Mouse (Mus musculus): ENCODE measurements around the gene Gm15217. TPM values are rescaled to one million over a fixed set of nuclear protein-coding genes. Genes with fewer than 3 reads are reported as not detected.
A peak's percentile ranks its signal among the peaks of the same experiment; 100 is the strongest.

Gm15217 gene
- not detected in 2 replicates for polyA plus RNA-seq (2016; fragmentation: Nextera tagmentation; extraction: Ambion mirVana)

GRCm38 (mm10) chr14:46379285-46379684 is at the start of gene Gm15217:
Gene Gm15217 (plus strand): TSS chr14:46379414.
- peak within 1 kb of the TSS; percentile 60; the same call in 1 of the 2 replicates for H3K27ac ChIP-seq (replicated peaks)
- peak within 1 kb of the TSS; percentile 52 for H3K4me3 ChIP-seq
- H3K9me3 ChIP-seq (replicated peaks) = no peaks in the 10 kb centered on the region
- H3K36me3 ChIP-seq = peaks cover 3% of the 10 kb centered on the region; the same call in 1 of the 2 replicates
- no peak for DNase-seq (ENCODE audit: low spot score)
- peaks cover 18% of the 10 kb centered on the region for H3K4me1 ChIP-seq
- WGBS = 84% methylated on average over 12 of the region's 12 CpGs
- H3K27me3 ChIP-seq (ENCODE audit: low read depth, poor library complexity, severe bottlenecking) = peaks cover 70% of the 10 kb centered on the region

GRCm38 (mm10) chr14:46333421-46334237 is 45.6 kb upstream of the Gm15217 start:
- Histone ChIP-seq H3K9me3 (replicated peaks) (no peaks in the 10 kb centered on the region), H3K4me1 (no peaks in the 10 kb centered on the region), H3K36me3 (no peaks in the 10 kb centered on the region), H3K27ac (replicated peaks) (no peak overlapping the region), H3K4me3 (no peak overlapping the region), H3K27me3 (ENCODE audit: low read depth, poor library complexity, severe bottlenecking) (no peaks in the 10 kb centered on the region)
- WGBS = 88% methylated on average over 8 of the region's 8 CpGs
- no peak for DNase-seq (ENCODE audit: low spot score)

GRCm38 (mm10) chr14:46338801-46339200 is 40.4 kb upstream of the Gm15217 start:
- whole genome bisulfite sequencing = 71% methylated on average over 11 of the region's 11 CpGs
- H3K27ac ChIP-seq (replicated peaks) = no peak overlapping the region
- H3K4me3 ChIP-seq = no peak overlapping the region
- DNase-seq (ENCODE audit: low spot score) = no peak
- no peaks in the 10 kb centered on the region for H3K4me1 ChIP-seq
- H3K36me3 ChIP-seq = no peaks in the 10 kb centered on the region
- H3K9me3 ChIP-seq (replicated peaks) = no peaks in the 10 kb centered on the region
- no peaks in the 10 kb centered on the region for H3K27me3 ChIP-seq (ENCODE audit: low read depth, poor library complexity, severe bottlenecking)

- no peaks in the 10 kb centered on the region for H3K36me3 ChIP-seq
- DNase-seq (ENCODE audit: low spot score) = no peak
- H3K27me3 ChIP-seq (ENCODE audit: low read depth, poor library complexity, severe bottlenecking) = no peaks in the 10 kb centered on the region
- no peaks in the 10 kb centered on the region for H3K4me1 ChIP-seq
- no peak overlapping the region for H3K27ac ChIP-seq (replicated peaks)
- no peak overlapping the region for H3K4me3 ChIP-seq
- peaks cover 9% of the 10 kb centered on the region; the same call in 1 of the 2 replicates for H3K9me3 ChIP-seq (replicated peaks)
These were observed 34.5 kb upstream of the Gm15217 start for GRCm38 (mm10) chr14:46344750-46345149.

- no peak for DNase-seq (ENCODE audit: low spot score)
- 87% methylated on average over 7 of the region's 7 CpGs for WGBS
- no peaks in the 10 kb centered on the region for H3K4me1 ChIP-seq
- H3K36me3 ChIP-seq = no peaks in the 10 kb centered on the region
- H3K27ac ChIP-seq (replicated peaks) = no peak overlapping the region
- no peaks in the 10 kb centered on the region for H3K9me3 ChIP-seq (replicated peaks)
- H3K27me3 ChIP-seq (ENCODE audit: low read depth, poor library complexity, severe bottlenecking) = no peaks in the 10 kb centered on the region
- no peak overlapping the region for H3K4me3 ChIP-seq
These were observed 21.9 kb upstream of the Gm15217 start for GRCm38 (mm10) chr14:46357286-46357685.

GRCm38 (mm10) chr14:46357696-46358095 is 21.5 kb upstream of the Gm15217 start:
- no peak overlapping the region for H3K4me3 ChIP-seq
- no peak for DNase-seq (ENCODE audit: low spot score)
- no peak overlapping the region for H3K27ac ChIP-seq (replicated peaks)
- H3K27me3 ChIP-seq (ENCODE audit: low read depth, poor library complexity, severe bottlenecking) = no peaks in the 10 kb centered on the region
- WGBS = 87% methylated on average over 8 of the region's 8 CpGs
- no peaks in the 10 kb centered on the region for H3K36me3 ChIP-seq
- H3K4me1 ChIP-seq = no peaks in the 10 kb centered on the region
- no peaks in the 10 kb centered on the region for H3K9me3 ChIP-seq (replicated peaks)

GRCm38 (mm10) chr14:46363209-46363608 is 16.0 kb upstream of the Gm15217 start:
- no peaks in the 10 kb centered on the region for H3K27me3 ChIP-seq (ENCODE audit: low read depth, poor library complexity, severe bottlenecking)
- H3K4me1 ChIP-seq = no peaks in the 10 kb centered on the region
- no peak overlapping the region for H3K27ac ChIP-seq (replicated peaks)
- H3K36me3 ChIP-seq = no peaks in the 10 kb centered on the region
- DNase-seq (ENCODE audit: low spot score) = no peak
- 37% methylated on average over 10 of the region's 10 CpGs for WGBS
- H3K9me3 ChIP-seq (replicated peaks) = no peaks in the 10 kb centered on the region
- no peak overlapping the region for H3K4me3 ChIP-seq

- H3K27me3 ChIP-seq (ENCODE audit: low read depth, poor library complexity, severe bottlenecking) = peaks cover 8% of the 10 kb centered on the region
These were observed 6.8 kb upstream of the Gm15217 start for GRCm38 (mm10) chr14:46372452-46372851.

GRCm38 (mm10) chr14:46375796-46376195 is 3.4 kb upstream of the Gm15217 start:
- Histone ChIP-seq H3K27ac (replicated peaks) (no peak overlapping the region), H3K36me3 (no peaks in the 10 kb centered on the region), H3K4me3 (no peak overlapping the region), H3K4me1 (peaks cover 16% of the 10 kb centered on the region), H3K27me3 (ENCODE audit: low read depth, poor library complexity, severe bottlenecking) (peaks cover 36% of the 10 kb centered on the region), H3K9me3 (replicated peaks) (no peaks in the 10 kb centered on the region)
- WGBS = 82% methylated on average over 5 of the region's 5 CpGs
- no peak for DNase-seq (ENCODE audit: low spot score)

More at GRCm38 (mm10) chr14:46372452-46372851, 6.8 kb upstream of the Gm15217 start:
- Histone ChIP-seq H3K36me3 (no peaks in the 10 kb centered on the region), H3K4me3 (no peak overlapping the region), H3K27ac (replicated peaks) (no peak overlapping the region), H3K9me3 (replicated peaks) (no peaks in the 10 kb centered on the region), H3K4me1 (peaks cover 8% of the 10 kb centered on the region)
- 49% methylated on average over 9 of the region's 9 CpGs for WGBS
- DNase-seq (ENCODE audit: low spot score) = no peak

GRCm38 (mm10) chr14:46380286-46380721 is 1.1 kb downstream of the Gm15217 start:
- peak; percentile 60 for DNase-seq (ENCODE audit: low spot score)
- H3K9me3 ChIP-seq (replicated peaks) = no peaks in the 10 kb centered on the region
- peak overlapping the region; percentile 52 for H3K4me3 ChIP-seq
- peaks cover 3% of the 10 kb centered on the region; the same call in 1 of the 2 replicates for H3K36me3 ChIP-seq
- H3K27me3 ChIP-seq (ENCODE audit: low read depth, poor library complexity, severe bottlenecking) = peaks cover 80% of the 10 kb centered on the region
- H3K27ac ChIP-seq (replicated peaks) = peak overlapping the region; percentile 60; the same call in 1 of the 2 replicates
- H3K4me1 ChIP-seq = peaks cover 23% of the 10 kb centered on the region
- 4% methylated on average over 31 of the region's 31 CpGs for WGBS

GRCm38 (mm10) chr14:46381457-46381856 is 2.2 kb downstream of the Gm15217 start:
- no peaks in the 10 kb centered on the region for H3K9me3 ChIP-seq (replicated peaks)
- WGBS = 30% methylated on average over 6 of the region's 6 CpGs
- no peak overlapping the region for H3K4me3 ChIP-seq
- peaks cover 3% of the 10 kb centered on the region; the same call in 1 of the 2 replicates for H3K36me3 ChIP-seq
- peaks cover 91% of the 10 kb centered on the region for H3K27me3 ChIP-seq (ENCODE audit: low read depth, poor library complexity, severe bottlenecking)
- DNase-seq (ENCODE audit: low spot score) = no peak
- H3K4me1 ChIP-seq = peaks cover 35% of the 10 kb centered on the region
- no peak overlapping the region for H3K27ac ChIP-seq (replicated peaks)

- Histone ChIP-seq H3K36me3 (peaks cover 3% of the 10 kb centered on the region; the same call in 1 of the 2 replicates), H3K9me3 (replicated peaks) (no peaks in the 10 kb centered on the region), H3K4me1 (peaks cover 57% of the 10 kb centered on the region), H3K27me3 (ENCODE audit: low read depth, poor library complexity, severe bottlenecking) (peaks cover 99% of the 10 kb centered on the region), H3K27ac (replicated peaks) (no peak overlapping the region), H3K4me3 (peak overlapping the region; percentile 63)
- 12% methylated on average over 14 of the region's 14 CpGs for WGBS
- DNase-seq (ENCODE audit: low spot score) = peak; percentile 44
These were observed 5.9 kb downstream of the Gm15217 start for GRCm38 (mm10) chr14:46384946-46385691.
